Mouse (Mus musculus) liver, embryonic 12.5 days (tissue): Measurements from ENCODE around the gene 1810024B03Rik. TPM values are rescaled to one million over a fixed set of nuclear protein-coding genes. Genes with fewer than 3 reads are reported as not detected.

Experiments
- polyA plus RNA-seq: library from polyadenylated mRNA; unstranded; fragments of >200 nt; fragmentation: Nextera tagmentation; extraction: Ambion mirVana; gene quantifications from 2 replicates; pipeline ENCODE4 v1.2.1, GENCODE M21; 2016

1810024B03Rik gene
- polyA plus RNA-seq, 1 experiment from 2014 or later = 1.7 TPM

Other genes with a start within 250 kb of the 1810024B03Rik start
- 9.0 and 9.6 TPM in 2 replicates for gene Ap4e1, start 199.6 kb downstream of the 1810024B03Rik start, polyA plus RNA-seq
- 64.6 and 65.7 TPM in 2 replicates for gene Blvra, start 137.6 kb downstream of the 1810024B03Rik start, polyA plus RNA-seq
- 73.3 and 75.2 TPM in 2 replicates for gene Ncaph, start 74.3 kb downstream of the 1810024B03Rik start, polyA plus RNA-seq
- gene Itpripl1, start 64.8 kb downstream of the 1810024B03Rik start, polyA plus RNA-seq = 28.8 and 30.1 TPM in 2 replicates
- gene Snrnp200, start 106 bp upstream of the 1810024B03Rik start, polyA plus RNA-seq = 48.2 and 49.0 TPM in 2 replicates
- gene Ciao1, start 39.5 kb upstream of the 1810024B03Rik start, polyA plus RNA-seq = 45.0 and 49.7 TPM in 2 replicates
- 16.0 and 16.4 TPM in 2 replicates for gene Tmem127, start 39.6 kb upstream of the 1810024B03Rik start, polyA plus RNA-seq
- 78.4 and 78.5 TPM in 2 replicates for gene Stard7, start 61.9 kb upstream of the 1810024B03Rik start, polyA plus RNA-seq
- 7.3 and 8.0 TPM in 2 replicates for gene Dusp2, start 127.9 kb upstream of the 1810024B03Rik start, polyA plus RNA-seq
- not detected in 2 replicates for gene Astl, start 130.4 kb upstream of the 1810024B03Rik start, polyA plus RNA-seq
- gene Adra2b, start 154.9 kb upstream of the 1810024B03Rik start, polyA plus RNA-seq = 38.3 and 42.5 TPM in 2 replicates
- gene Gpat2, start 216.9 kb upstream of the 1810024B03Rik start, polyA plus RNA-seq = 0.37 and 0.49 TPM in 2 replicates
- gene Fahd2a, start 236.3 kb upstream of the 1810024B03Rik start, polyA plus RNA-seq = 17.2 and 17.5 TPM in 2 replicates